Mouse (Mus musculus) liver, adult 2 months (tissue): ENCODE data around the gene Rfx7.

Experiments used
- CTCF ChIP-seq: fragments of 200-500 bp; IDR thresholded peaks from 2 replicates; pipeline ENCODE4 v1.5.1; 2011; ENCODE audit warnings: low read depth, low read length, control low read depth
- POLR2A ChIP-seq: fragments of 200-500 bp; IDR thresholded peaks from 2 replicates; pipeline ENCODE4 v1.6.1; 2011; ENCODE audit warnings: low read length, control low read depth; ENCODE audit not compliant: insufficient read depth; ENCODE audit errors: extremely low read depth

GRCm38 (mm10) chr9:72567116-72567515 is 35.1 kb downstream of the Rfx7 start:
- no peak for TF ChIP-seq CTCF
- no peak for TF ChIP-seq POLR2A
